Mouse (Mus musculus) megakaryocyte, embryonic 14.5 days (primary cell): ENCODE results near the gene Zfp995. TPM values are rescaled to one million over a fixed set of nuclear protein-coding genes. Genes with fewer than 3 reads are reported as not detected.
A peak's percentile ranks its signal among the peaks of the same experiment; 100 is the strongest.
"Not testable (repeated sequence)": the region's sequence is repeated elsewhere in the genome, so short reads cannot be mapped to it uniquely, and the experiment has no call there.

Experiments used
- H3K27me3 ChIP-seq: replicated peaks from 2 replicates; pipeline ENCODE3; 2012; ENCODE audit warnings: inconsistent platforms
- H3K36me3 ChIP-seq: replicated peaks from 2 replicates; pipeline ENCODE3; 2012; ENCODE audit warnings: low read length, inconsistent platforms, mixed read lengths
- H3K4me1 ChIP-seq: 2 replicates; pipeline ENCODE4 v1.6.1; 2012; ENCODE audit warnings: inconsistent platforms
- H3K4me3 ChIP-seq: replicated peaks from 2 replicates; pipeline ENCODE3; 2012; ENCODE audit warnings: moderate library complexity, mild to moderate bottlenecking, inconsistent platforms
- H3K9me3 ChIP-seq: 2 replicates; pipeline ENCODE4 v1.6.1; 2012; ENCODE audit warnings: inconsistent platforms
- FLI1 ChIP-seq: IDR thresholded peaks from 2 replicates; pipeline ENCODE4 v1.6.1; 2012; ENCODE audit warnings: low read length, inconsistent platforms, mixed read lengths
- GATA1 ChIP-seq: IDR thresholded peaks from 3 replicates; pipeline ENCODE4 v1.6.1; 2012; ENCODE audit warnings: mixed read lengths, low read length, inconsistent platforms, borderline replicate concordance
- polyA plus RNA-seq: library from polyadenylated mRNA; stranded (reverse); fragments of >175 nt; gene quantifications from 2 replicates; pipeline ENCODE4 v1.2.3, GENCODE M21; 2012; ENCODE audit warnings: low replicate concordance; ENCODE audit not compliant: insufficient read depth

The Zfp995 gene
- not detected in 2 replicates for polyA plus RNA-seq

DNA sequence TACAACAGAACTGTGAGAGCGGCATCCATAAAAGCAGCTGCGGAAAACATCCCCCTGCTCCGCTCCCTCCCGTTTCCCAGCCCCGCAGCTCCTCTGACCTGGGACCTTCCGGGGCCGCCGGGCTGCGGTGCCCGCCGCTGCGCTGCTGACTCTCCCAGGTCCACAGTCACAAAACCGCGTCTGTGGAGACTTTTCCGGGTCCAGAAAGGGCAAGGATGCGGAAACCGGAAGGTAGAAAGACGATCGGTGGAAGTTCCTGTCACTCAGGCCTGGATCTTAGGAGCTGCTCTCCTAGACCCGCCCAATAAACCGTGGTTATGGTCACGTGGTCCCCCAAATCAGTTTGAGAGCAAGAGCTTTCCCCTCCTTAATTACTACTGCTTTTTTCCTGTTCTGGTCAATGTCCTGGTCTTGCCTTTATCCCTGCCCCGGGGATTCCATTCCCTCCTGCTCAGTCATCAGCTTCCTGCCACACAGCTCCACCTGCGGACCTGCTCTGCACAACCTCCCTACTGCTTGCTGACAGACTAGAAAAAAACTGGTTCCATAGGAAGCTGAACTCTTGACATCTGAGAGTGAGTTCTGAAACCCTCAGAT lies at the start of gene Zfp995:
Gene Zfp995 (minus strand): TSS at position 471 of the 597 bp plus-strand sequence.
- not testable (repeated sequence) for H3K27me3 ChIP-seq, H3K9me3 ChIP-seq, H3K4me1 ChIP-seq, H3K36me3 ChIP-seq
- peak within 1 kb of the TSS; percentile 85 for H3K4me3 ChIP-seq

DNA sequence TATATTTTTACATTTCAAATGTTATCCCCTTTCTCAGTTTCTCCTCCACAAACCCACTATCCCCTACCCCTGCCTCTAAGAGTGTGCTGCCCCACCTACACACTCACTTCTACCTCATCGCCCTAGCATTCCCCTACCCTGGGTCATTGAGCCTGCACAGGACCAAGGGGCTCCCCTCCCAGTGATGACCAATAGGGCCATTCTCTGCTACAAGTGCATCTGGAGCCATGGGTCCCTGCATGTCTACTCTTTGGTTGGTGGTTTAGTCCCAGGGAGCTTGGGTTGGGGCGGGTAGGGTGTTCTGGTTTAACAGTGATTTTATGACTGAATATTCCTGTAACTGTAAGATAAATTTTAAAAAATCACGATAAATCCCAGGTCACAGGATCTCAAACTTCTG lies 687 bp downstream of the Zfp995 start:
- Histone ChIP-seq H3K9me3 (no peaks in the 10 kb centered on the region), H3K27me3 (no peaks in the 10 kb centered on the region), H3K4me3 (peak overlapping the region; percentile 85), H3K4me1 (peaks cover 5% of the 10 kb centered on the region), H3K36me3 (no peaks in the 10 kb centered on the region)
- no peak for TF ChIP-seq FLI1

DNA sequence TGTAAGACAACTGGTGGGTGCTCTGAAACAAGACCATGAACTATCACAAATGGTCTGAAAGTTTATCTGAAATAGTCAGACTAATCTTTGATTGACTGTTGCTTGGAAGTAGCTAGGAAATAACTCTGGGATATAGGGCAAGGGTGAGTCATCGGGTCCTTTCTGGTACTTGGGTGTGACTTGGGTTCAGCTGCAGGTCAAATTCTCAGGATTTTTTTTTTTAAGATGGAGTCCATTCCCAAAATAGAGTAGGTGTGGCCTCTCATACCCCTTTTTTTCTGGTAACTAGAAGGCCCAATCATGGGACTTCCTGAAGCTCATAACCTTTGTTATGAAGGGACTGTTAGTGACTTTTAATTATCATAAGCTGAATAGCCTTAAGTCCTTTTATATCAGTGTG lies 38.5 kb downstream of the Zfp995 start:
- Histone ChIP-seq H3K36me3 (no peaks in the 10 kb centered on the region), H3K9me3 (peaks cover 5% of the 10 kb centered on the region; the same call in 1 of the 2 replicates), H3K27me3 (no peaks in the 10 kb centered on the region), H3K4me3 (no peak overlapping the region), H3K4me1 (no peaks in the 10 kb centered on the region)
- TF ChIP-seq FLI1 = no peak
- no peak for TF ChIP-seq GATA1

DNA sequence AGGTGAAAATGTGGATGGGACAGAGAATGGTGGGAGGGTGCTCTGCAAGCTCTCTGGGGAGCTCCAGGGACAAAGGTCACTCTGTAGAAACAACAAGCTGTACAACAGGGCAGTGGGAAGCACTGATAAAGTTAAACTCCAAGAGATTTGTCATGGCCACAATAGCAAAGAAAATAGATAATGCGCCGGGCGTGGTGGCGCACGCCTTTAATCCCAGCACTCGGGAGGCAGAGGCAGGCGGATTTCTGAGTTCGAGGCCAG lies 63.5 kb downstream of the Zfp995 start:
- H3K27me3 ChIP-seq, H3K4me1 ChIP-seq, H3K4me3 ChIP-seq, H3K36me3 ChIP-seq, H3K9me3 ChIP-seq: not testable (repeated sequence)

DNA sequence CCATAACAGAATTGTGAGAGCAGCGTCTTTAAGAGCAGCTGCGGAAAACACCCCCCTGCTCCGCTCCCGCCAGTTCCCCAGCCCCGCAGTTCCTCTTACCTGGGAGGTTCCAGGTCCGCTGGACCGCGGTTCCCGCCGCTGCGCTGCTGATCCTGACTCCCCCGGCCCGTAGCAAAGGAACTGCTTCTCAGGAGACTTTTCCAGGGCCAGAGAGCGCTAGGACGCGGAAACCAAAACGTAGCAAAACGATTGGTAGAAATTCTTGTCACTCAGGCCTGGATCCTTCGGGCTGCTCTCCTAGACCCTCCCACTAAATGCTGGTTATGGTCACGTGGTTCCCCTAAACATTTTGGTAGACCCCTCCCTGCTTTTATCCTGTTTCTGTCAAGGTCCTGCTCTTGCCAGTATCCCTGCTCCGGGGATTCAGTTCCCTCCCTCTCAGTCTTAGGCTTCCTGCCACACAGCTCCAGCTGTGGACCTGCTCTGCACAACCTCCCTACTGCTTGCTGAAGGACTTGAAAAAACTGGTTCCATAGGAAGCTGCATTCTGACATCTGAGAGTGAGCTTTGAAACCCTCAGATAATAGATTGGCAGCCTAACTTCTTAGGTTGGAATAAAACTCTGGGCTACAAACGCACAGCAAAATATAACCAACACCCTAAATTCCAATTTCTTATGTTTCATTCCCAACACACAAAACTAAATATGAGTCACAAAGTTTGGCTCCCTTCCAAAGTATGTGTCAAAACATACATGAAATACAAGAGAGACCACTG lies 64.0 kb downstream of the Zfp995 start, which contains the start of gene Zfp820:
Gene Zfp820 (minus strand): TSS at position 228 of the 777 bp plus-strand sequence.
- TF ChIP-seq GATA1 = no peak
- no peak for TF ChIP-seq FLI1
- H3K4me1 ChIP-seq = peaks cover 6% of the 10 kb centered on the region
- peak within 1 kb of the TSS; percentile 91 for H3K4me3 ChIP-seq
- H3K9me3 ChIP-seq = no peaks in the 10 kb centered on the region
- no peaks in the 10 kb centered on the region for H3K36me3 ChIP-seq
- no peaks in the 10 kb centered on the region for H3K27me3 ChIP-seq

DNA sequence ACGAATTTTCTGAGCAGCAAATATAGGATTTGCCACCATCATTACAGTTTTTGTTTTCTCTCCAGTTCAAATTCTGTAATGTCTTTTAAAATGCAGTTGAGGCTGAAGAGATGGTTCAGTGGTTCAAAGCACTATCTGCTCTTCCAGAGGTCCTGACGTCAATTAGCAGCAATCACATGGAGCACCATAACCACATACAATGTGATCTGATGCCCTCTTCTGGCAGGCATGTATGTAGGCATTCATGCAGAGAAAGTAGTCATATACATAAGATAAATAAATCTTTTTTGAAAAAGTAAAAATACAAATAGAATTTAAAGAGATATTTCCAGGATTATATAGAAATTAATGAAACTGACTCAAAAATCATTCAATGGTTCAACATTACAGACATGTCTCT lies 71.2 kb downstream of the Zfp995 start:
- H3K4me3 ChIP-seq = no peak overlapping the region
- TF ChIP-seq FLI1 (no peak), GATA1 (no peak)
- H3K36me3 ChIP-seq = peaks cover 29% of the 10 kb centered on the region
- H3K4me1 ChIP-seq = 0 out of 2 replicates have a peak, but pooled peaks cover 4% of the 10 kb centered on the region
- H3K9me3 ChIP-seq = no peaks in the 10 kb centered on the region
- H3K27me3 ChIP-seq = no peaks in the 10 kb centered on the region

Other genes with a start within 250 kb of the Zfp995 start
- gene Gm10226, start 218.1 kb downstream of the Zfp995 start, polyA plus RNA-seq = not detected in 2 replicates
- 0.04 TPM in 1 of 2 replicates, not detected in the other for gene Zfp760, start 202.2 kb downstream of the Zfp995 start, polyA plus RNA-seq
- 0.72 TPM in 1 of 2 replicates, not detected in the other for gene Zfp229, start 179.1 kb downstream of the Zfp995 start, polyA plus RNA-seq
- 0.29 TPM in 1 of 2 replicates, not detected in the other for gene Zfp820, start 64.2 kb downstream of the Zfp995 start, polyA plus RNA-seq
- gene Zfp942, start 52.5 kb upstream of the Zfp995 start, polyA plus RNA-seq = 0.26 TPM in 1 of 2 replicates, not detected in the other
- 0.07 TPM in 1 of 2 replicates, not detected in the other for gene Zfp943, start 52.6 kb upstream of the Zfp995 start, polyA plus RNA-seq